Mouse (Mus musculus): Measurements from ENCODE around the gene Mthfd1l.

DNA sequence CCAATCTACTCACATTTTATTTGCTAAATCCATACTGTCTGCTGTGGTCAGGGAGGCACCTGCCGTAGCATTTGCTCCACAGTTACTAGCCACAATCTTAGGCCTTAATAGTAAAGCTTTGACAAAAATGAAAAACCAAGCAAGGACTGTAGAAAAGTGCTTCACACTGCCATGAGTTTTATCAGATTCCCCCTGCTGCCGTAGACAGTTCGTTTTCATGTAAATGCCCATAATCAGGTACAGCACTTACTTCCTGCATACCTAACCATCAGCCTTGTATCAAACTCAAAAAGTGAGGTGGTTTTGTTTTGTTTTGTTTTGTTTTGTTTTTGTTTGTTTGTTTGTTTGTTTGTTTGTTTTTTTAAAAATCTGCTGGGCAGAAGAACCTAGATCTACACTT is 84.5 kb downstream of the Mthfd1l start:
- TF ChIP-seq EP300 (IDR thresholded peaks at IDR 0.05; ENCODE audit: low read length): no peak
- TF ChIP-seq JUND (conservative IDR thresholded peaks at IDR 0.05; ENCODE audit: low read depth, low read length): no peak
- TF ChIP-seq TCF12 (IDR thresholded peaks at IDR 0.05; ENCODE audit: low read depth, low read length): no peak
- no peak for TF ChIP-seq POLR2A (IDR thresholded peaks at IDR 0.05; ENCODE audit: low read depth, low read length)
